Mouse (Mus musculus): Measurements from ENCODE around the gene Slc4a1. TPM values are rescaled to one million over a fixed set of nuclear protein-coding genes. Genes with fewer than 3 reads are reported as not detected.

Slc4a1 gene
- polyA plus RNA-seq, 1 experiment from 2014 or later, result 34.5 TPM

DNA sequence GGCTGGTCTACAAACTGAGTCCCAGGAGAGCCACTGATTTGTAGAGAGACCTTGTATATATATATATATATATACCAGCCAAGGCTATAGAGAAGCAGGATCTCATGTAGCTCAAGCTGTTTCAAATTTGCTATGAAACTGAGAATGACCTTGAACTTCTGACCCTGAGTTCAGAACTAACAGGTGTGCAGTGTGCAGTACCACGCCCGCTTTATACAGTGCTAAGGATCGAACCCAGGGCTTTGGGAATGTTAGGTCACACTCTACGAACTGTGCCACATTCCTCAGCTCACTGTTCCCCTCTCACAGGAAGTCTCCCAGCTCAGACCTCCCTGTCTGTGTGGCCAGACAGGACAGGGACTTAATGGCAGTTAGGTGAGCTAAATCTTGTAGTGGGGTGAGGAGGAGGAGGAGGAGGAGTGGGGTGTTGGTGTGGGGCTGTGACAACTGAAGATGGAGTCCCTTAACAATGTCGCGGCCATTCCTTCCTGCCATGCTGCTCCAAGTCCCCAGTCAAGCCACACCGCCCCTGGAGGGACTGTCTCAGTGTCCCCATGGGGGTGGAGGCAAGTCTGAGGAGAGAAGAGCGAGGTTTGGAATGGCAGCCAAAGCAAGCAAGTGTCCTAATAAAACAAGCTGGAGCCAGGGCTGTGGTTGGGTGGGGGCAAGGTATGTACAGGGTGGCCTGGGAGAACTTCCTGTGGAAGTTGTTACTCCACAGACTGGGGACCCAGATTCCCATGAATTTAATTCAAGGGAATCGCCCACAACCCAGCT is 1.7 kb upstream of the Slc4a1 start:
- Histone ChIP-seq H3K4me3 (no peak overlapping the region), H3K27ac (no peak overlapping the region), H3K9me3 (replicated peaks) (no peaks in the 10 kb centered on the region), H3K36me3 (no peaks in the 10 kb centered on the region), H3K4me1 (peaks cover 6% of the 10 kb centered on the region; the same call in 1 of the 2 replicates), H3K27me3 (ENCODE audit: low read depth, poor library complexity, severe bottlenecking) (peaks cover 11% of the 10 kb centered on the region)
- no peak for DNase-seq (ENCODE audit: low spot score)
- 79% methylated on average over 9 of the region's 9 CpGs for WGBS

DNA sequence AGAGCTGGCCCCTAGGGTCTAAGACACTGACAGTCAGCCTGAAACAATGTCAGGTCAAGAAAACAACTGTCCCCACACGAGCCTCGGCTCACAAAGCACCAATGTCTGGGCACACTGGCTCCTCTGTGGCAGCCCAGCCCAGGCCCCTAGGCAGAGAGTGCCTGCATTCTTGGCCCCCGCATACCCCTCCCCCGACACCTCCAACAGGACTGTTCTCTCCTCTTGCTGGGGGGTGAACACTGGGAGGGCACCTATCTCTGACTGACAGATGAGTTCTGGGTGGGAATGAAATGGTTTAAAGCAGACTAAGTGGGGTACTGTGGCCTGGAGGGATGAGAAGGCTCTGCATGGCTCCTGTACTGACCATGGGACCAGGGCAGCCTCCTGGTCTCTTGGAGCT is 304 bp downstream of the Slc4a1 start:
- H3K27ac ChIP-seq, result peak overlapping the region; percentile 5; the same call in 1 of the 2 replicates
- H3K36me3 ChIP-seq, result no peaks in the 10 kb centered on the region
- peaks cover 6% of the 10 kb centered on the region; the same call in 1 of the 2 replicates for H3K4me1 ChIP-seq
- no peak for DNase-seq (ENCODE audit: low spot score)
- no peak overlapping the region for H3K4me3 ChIP-seq
- H3K9me3 ChIP-seq (replicated peaks), result no peaks in the 10 kb centered on the region
- 0 out of 2 replicates have a peak, but pooled peaks cover 8% of the 10 kb centered on the region for H3K27me3 ChIP-seq (ENCODE audit: low read depth, poor library complexity, severe bottlenecking)
- 45% methylated on average over 4 of the region's 4 CpGs for WGBS

DNA sequence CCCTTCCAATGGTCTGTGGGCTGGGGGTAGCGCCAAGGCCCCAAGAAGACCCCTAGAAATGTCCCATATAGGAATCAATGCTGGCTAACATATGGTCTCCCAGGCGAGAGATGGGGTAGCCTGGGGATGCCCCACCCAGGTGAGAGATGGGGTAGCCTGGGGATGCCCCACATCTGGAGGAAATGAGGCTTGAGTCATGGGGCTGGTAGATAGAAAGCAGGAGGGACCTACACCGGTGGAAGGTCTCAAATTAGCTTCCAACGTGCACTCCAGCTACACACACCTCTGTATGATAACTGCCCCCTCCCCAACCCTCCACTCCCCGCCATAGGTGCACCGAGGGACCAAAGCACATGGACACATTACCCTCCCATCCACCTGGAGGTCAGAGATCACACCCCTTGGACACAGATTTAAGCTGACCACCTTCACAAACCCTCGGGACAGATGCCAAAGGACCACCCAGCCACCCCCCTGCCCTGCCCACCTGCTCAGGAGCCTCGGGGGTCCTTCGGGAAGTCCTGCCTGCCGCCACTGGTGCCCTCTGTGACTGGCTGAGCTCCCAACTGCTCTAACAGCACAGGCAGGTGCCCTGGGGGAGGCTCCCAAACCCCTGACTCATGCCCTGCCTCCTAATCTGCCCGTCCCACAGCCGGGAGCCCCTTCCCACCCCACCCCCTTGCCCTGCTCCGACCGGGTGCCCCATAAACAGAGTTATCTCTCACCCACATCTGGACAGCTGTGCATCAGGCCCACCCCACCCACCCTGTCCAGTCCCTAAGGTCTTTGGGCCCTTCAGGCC is 1.2 kb downstream of the Slc4a1 start:
- Histone ChIP-seq H3K27me3 (ENCODE audit: low read depth, poor library complexity, severe bottlenecking) (0 out of 2 replicates have a peak, but pooled peaks cover 6% of the 10 kb centered on the region), H3K27ac (peak overlapping the region; percentile 26; the same call in 1 of the 2 replicates), H3K4me3 (peak overlapping the region; percentile 23; the same call in 1 of the 2 replicates), H3K4me1 (peaks cover 6% of the 10 kb centered on the region; the same call in 1 of the 2 replicates), H3K36me3 (no peaks in the 10 kb centered on the region), H3K9me3 (replicated peaks) (no peaks in the 10 kb centered on the region)
- DNase-seq (ENCODE audit: low spot score), result no peak
- WGBS, result 74% methylated on average over 14 of the region's 14 CpGs

DNA sequence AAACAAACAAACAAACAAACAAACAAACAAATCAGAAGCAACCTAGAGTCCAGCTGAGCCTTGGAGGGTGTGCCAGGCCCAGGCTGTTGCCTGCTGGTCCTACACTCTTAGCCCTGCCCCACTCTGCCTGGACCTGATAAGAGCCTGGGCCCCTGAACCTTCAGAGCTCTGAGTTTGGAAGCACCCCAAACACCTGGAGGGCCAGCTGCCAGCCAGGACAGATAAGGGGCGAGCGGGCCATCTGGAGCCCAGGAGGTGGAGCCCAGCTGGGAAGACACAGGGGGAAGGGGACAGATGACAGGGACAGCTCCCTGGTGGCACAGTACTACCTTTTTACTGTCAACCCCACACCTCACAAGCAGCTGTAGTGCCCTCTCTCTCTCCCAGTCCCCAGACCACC is 2.4 kb downstream of the Slc4a1 start:
- Histone ChIP-seq H3K27me3 (ENCODE audit: low read depth, poor library complexity, severe bottlenecking) (0 out of 2 replicates have a peak, but pooled peaks cover 7% of the 10 kb centered on the region), H3K4me3 (no peak overlapping the region), H3K27ac (no peak overlapping the region), H3K36me3 (no peaks in the 10 kb centered on the region), H3K4me1 (peaks cover 6% of the 10 kb centered on the region; the same call in 1 of the 2 replicates), H3K9me3 (replicated peaks) (no peaks in the 10 kb centered on the region)
- WGBS, result 41% methylated on average over 2 of the region's 2 CpGs
- no peak for DNase-seq (ENCODE audit: low spot score)

GRCm38 (mm10) chr11:102361776-102362495 is 4.1 kb downstream of the Slc4a1 start:
- WGBS, result 86% methylated on average over 8 of the region's 8 CpGs
- Histone ChIP-seq H3K27me3 (ENCODE audit: low read depth, poor library complexity, severe bottlenecking) (peaks cover 22% of the 10 kb centered on the region), H3K4me3 (no peak overlapping the region)

DNA sequence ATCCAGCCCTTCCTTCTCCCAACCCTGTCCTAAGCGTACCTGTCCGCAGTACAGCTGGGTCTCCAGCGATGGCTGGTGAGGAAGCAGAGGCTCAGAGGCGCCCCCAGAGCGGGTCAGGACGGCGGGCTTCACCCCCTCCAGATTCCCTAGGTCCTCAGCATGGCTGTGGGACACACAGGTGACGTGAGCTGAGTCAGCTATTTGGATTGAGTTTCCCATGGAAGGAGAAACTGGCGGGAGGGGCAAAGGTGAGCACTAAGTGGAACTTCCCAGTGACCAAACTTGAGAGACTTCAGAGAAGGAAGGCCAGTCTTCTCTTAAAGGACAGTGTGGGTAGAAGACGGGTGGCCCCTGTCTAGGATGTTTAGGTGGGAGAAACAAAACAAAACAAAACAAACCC is 7.6 kb downstream of the Slc4a1 start:
- H3K9me3 ChIP-seq (replicated peaks), result no peaks in the 10 kb centered on the region
- no peaks in the 10 kb centered on the region for H3K4me1 ChIP-seq
- WGBS, result 69% methylated on average over 10 of the region's 10 CpGs
- no peak overlapping the region for H3K27ac ChIP-seq
- H3K4me3 ChIP-seq, result no peak overlapping the region
- H3K27me3 ChIP-seq (ENCODE audit: low read depth, poor library complexity, severe bottlenecking), result peaks cover 33% of the 10 kb centered on the region
- H3K36me3 ChIP-seq, result no peaks in the 10 kb centered on the region
- no peak for DNase-seq (ENCODE audit: low spot score)

More at GRCm38 (mm10) chr11:102361776-102362495, 4.1 kb downstream of the Slc4a1 start:
- Histone ChIP-seq H3K27ac (no peak overlapping the region), H3K36me3 (no peaks in the 10 kb centered on the region), H3K9me3 (replicated peaks) (no peaks in the 10 kb centered on the region), H3K4me1 (peaks cover 6% of the 10 kb centered on the region; the same call in 1 of the 2 replicates)
- DNase-seq (ENCODE audit: low spot score), result no peak

- Histone ChIP-seq H3K4me1 (no peaks in the 10 kb centered on the region), H3K9me3 (replicated peaks) (no peaks in the 10 kb centered on the region), H3K36me3 (no peaks in the 10 kb centered on the region), H3K4me3 (no peak overlapping the region), H3K27me3 (ENCODE audit: low read depth, poor library complexity, severe bottlenecking) (peaks cover 44% of the 10 kb centered on the region), H3K27ac (no peak overlapping the region)
- 66% methylated on average over 31 of the region's 31 CpGs for WGBS
- no peak for DNase-seq (ENCODE audit: low spot score)
Measured at GRCm38 (mm10) chr11:102356636-102357350, 9.2 kb downstream of the Slc4a1 start.

DNA sequence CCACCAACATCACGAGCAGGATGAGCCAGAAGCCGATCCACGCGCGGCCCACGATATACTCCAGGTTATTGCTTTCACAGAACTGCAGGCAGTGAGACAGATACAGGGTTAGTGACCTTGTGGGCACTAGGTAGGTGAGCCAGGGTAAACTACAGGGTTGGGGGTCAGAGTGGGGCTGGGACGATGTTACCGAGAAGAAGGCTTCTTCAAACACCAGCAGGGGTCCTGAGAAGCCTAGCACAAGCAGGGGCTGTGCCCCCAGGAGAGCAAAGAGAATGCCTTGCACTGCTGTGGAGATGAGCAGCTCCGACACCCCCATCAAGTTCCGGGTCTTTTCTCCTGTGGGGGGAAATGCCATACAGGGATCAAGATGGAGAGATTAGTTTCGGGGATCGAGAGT is 9.8 kb downstream of the Slc4a1 start:
- no peaks in the 10 kb centered on the region for H3K9me3 ChIP-seq (replicated peaks)
- peaks cover 43% of the 10 kb centered on the region for H3K27me3 ChIP-seq (ENCODE audit: low read depth, poor library complexity, severe bottlenecking)
- no peaks in the 10 kb centered on the region for H3K4me1 ChIP-seq
- no peak overlapping the region for H3K4me3 ChIP-seq
- no peaks in the 10 kb centered on the region for H3K36me3 ChIP-seq
- H3K27ac ChIP-seq, result no peak overlapping the region
- 85% methylated on average over 12 of the region's 12 CpGs for WGBS
- no peak for DNase-seq (ENCODE audit: low spot score)

DNA sequence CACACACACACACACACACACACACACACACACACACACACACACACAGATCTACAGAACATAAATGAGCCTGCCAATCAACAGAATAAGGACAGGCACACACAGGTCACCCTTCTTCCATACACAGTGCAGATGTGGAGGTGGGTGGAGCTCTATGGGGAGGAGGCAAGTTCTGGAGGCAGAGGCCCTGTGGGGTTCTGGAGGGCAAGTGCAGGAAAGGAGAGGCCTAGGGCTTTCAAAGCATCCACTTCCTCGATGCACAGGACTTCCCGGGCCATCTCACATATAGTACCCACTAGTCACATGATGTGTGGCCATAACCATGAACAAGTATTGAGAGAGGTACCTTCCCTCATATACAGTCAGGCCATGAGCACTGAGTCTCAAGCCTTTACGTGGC is 10.5 kb downstream of the Slc4a1 start:
- WGBS, result 84% methylated on average over 3 of the region's 3 CpGs
- no peaks in the 10 kb centered on the region for H3K36me3 ChIP-seq
- no peak for DNase-seq (ENCODE audit: low spot score)
- H3K27ac ChIP-seq, result no peak overlapping the region
- H3K9me3 ChIP-seq (replicated peaks), result no peaks in the 10 kb centered on the region
- no peaks in the 10 kb centered on the region for H3K4me1 ChIP-seq
- peaks cover 41% of the 10 kb centered on the region for H3K27me3 ChIP-seq (ENCODE audit: low read depth, poor library complexity, severe bottlenecking)
- no peak overlapping the region for H3K4me3 ChIP-seq

DNA sequence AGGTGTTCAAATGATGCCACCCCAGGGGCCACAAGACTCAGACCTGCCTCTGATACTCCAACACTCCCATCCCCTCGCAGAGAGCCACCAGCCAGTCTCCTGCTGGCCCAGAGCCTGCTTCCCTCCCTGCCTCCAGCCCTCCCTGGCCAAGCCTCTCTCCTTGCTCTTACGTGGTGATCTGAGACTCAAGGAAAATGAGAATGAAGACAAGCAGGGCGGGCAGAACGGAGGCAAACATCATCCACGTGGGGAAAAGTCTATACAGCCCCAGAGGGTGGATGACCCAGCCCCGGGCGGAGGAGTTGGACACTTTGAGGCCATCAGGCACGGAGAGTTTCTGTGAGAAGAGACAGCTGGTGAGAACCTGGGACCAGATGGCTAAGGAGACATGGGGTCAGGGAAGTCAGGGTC is 13.0 kb downstream of the Slc4a1 start:
- no peaks in the 10 kb centered on the region for H3K4me1 ChIP-seq
- H3K27me3 ChIP-seq (ENCODE audit: low read depth, poor library complexity, severe bottlenecking), result peaks cover 34% of the 10 kb centered on the region
- no peak overlapping the region for H3K27ac ChIP-seq
- H3K9me3 ChIP-seq (replicated peaks), result no peaks in the 10 kb centered on the region
- H3K36me3 ChIP-seq, result no peaks in the 10 kb centered on the region
- DNase-seq (ENCODE audit: low spot score), result no peak
- 40% methylated on average over 8 of the region's 8 CpGs for WGBS
- H3K4me3 ChIP-seq, result no peak overlapping the region

GRCm38 (mm10) chr11:102352378-102352777 is 13.6 kb downstream of the Slc4a1 start:
- Histone ChIP-seq H3K36me3 (no peaks in the 10 kb centered on the region), H3K9me3 (replicated peaks) (no peaks in the 10 kb centered on the region), H3K27ac (no peak overlapping the region), H3K27me3 (ENCODE audit: low read depth, poor library complexity, severe bottlenecking) (peaks cover 28% of the 10 kb centered on the region), H3K4me3 (no peak overlapping the region), H3K4me1 (no peaks in the 10 kb centered on the region)
- 62% methylated on average over 5 of the region's 5 CpGs for WGBS
- DNase-seq (ENCODE audit: low spot score), result no peak

GRCm38 (mm10) chr11:102350981-102351523 is 15.0 kb downstream of the Slc4a1 start:
- DNase-seq (ENCODE audit: low spot score), result no peak
- no peaks in the 10 kb centered on the region for H3K36me3 ChIP-seq
- no peak overlapping the region for H3K27ac ChIP-seq
- peaks cover 14% of the 10 kb centered on the region for H3K27me3 ChIP-seq (ENCODE audit: low read depth, poor library complexity, severe bottlenecking)
- H3K4me1 ChIP-seq, result peaks cover 7% of the 10 kb centered on the region
- no peak overlapping the region for H3K4me3 ChIP-seq
- no peaks in the 10 kb centered on the region for H3K9me3 ChIP-seq (replicated peaks)
- WGBS, result 90% methylated on average over 17 of the region's 17 CpGs
